Mouse (Mus musculus): Measurements from ENCODE around the gene Psmg1. TPM values are rescaled to one million over a fixed set of nuclear protein-coding genes. Genes with fewer than 3 reads are reported as not detected.
A peak's percentile ranks its signal among the peaks of the same experiment; 100 is the strongest.
"Not testable (repeated sequence)": the region's sequence is repeated elsewhere in the genome, so short reads cannot be mapped to it uniquely, and the experiment has no call there.

The Psmg1 gene
- polyA plus RNA-seq (2015; fragmentation: Nextera tagmentation; extraction: Ambion mirVana) = 62.0 and 65.8 TPM in 2 replicates

DNA sequence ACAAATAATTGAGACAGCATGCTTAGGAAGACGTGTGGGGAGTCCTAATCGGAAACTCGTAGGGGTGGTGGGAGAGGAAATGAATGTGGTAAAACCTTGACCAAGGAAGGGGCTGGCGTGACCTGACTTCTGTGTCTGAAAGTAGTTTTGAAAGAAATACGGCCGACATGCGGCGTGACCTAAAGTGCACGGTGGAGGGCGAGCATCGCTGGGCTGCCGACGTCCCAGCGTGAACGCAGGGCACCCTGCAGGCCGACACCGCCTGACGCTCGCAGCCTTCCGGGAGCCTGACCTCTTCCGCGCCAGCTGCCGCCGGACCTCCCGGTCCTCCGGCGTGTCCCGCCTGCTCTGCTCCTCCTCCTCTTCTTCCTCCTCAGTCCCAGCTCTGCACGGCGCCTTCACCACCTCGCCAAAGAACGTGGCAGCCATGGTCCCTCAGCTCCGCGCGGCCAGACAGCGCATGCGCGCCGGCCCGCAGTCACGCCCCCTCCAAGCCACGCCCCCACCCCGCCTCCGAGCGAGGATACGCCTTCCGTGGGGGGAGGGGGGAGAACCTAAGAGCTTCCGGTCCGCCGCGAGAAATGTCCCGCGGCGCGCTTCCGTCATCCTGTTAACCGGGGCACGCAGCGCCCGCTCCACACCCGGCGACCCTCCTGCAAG lies at the start of gene Psmg1:
Psmg1 (minus strand) TSS at position 499 of the 660 bp plus-strand sequence.
- Histone ChIP-seq H3K9me3 (ENCODE audit: control insufficient read depth, low read length) (no peaks in the 10 kb centered on the region), H3K27ac (ENCODE audit: low read length) (peak within 1 kb of the TSS; percentile 90), H3K27me3 (replicated peaks; ENCODE audit: control insufficient read depth, insufficient read depth, low read length) (no peaks in the 10 kb centered on the region), H3K4me3 (replicated peaks; ENCODE audit: low read length) (peak within 1 kb of the TSS; percentile 89), H3K4me2 (ENCODE audit: low read length) (peak within 1 kb of the TSS; percentile 80), H3K36me3 (ENCODE audit: control insufficient read depth, insufficient read depth) (peaks cover 3% of the 10 kb centered on the region; the same call in 1 of the 2 replicates), H3K9ac (replicated peaks; ENCODE audit: low read depth, low read length) (peak within 1 kb of the TSS; percentile 88), H3K4me1 (replicated peaks; ENCODE audit: control insufficient read depth, insufficient read depth, low read length) (peaks cover 10% of the 10 kb centered on the region)
- peak; percentile 93 for ATAC-seq
- WGBS = under 1% methylated on average over 62 of the region's 62 CpGs

- ATAC-seq = peak; percentile 38; the same call in 1 of the 2 replicates
- Histone ChIP-seq H3K36me3 (ENCODE audit: control insufficient read depth, insufficient read depth) (peaks cover 50% of the 10 kb centered on the region), H3K4me1 (replicated peaks; ENCODE audit: control insufficient read depth, insufficient read depth, low read length) (no peaks in the 10 kb centered on the region), H3K9me3 (ENCODE audit: control insufficient read depth, low read length) (no peaks in the 10 kb centered on the region), H3K27me3 (replicated peaks; ENCODE audit: control insufficient read depth, insufficient read depth, low read length) (no peaks in the 10 kb centered on the region), H3K4me2 (ENCODE audit: low read length) (no peak overlapping the region), H3K9ac (replicated peaks; ENCODE audit: low read depth, low read length) (no peak overlapping the region), H3K4me3 (replicated peaks; ENCODE audit: low read length) (no peak overlapping the region), H3K27ac (ENCODE audit: low read length) (no peak overlapping the region; the same call in 1 of the 2 replicates)
- 28% methylated on average over 6 of the region's 6 CpGs for WGBS
These were observed 48.8 kb upstream of the Psmg1 start for GRCm38 (mm10) chr16:96039538-96039937.

DNA sequence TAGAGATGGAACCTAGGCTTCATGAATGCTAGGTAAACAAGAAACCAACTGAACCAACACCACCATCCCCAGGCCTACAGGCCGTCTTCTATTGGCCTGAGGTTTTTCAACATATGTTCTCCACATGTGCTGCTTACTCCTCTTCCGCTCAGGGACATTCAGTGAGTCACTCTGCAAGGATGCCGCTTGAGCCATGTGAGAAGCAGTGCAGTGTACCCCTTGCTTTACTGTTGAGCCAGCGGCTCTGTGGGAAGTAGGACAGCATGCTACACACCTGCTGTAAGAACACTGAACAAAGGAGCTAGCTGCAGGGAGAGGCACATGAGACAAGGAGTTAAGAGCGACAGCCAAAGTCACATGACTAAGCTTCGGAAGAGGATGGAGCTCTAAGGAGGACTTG lies 43.7 kb upstream of the Psmg1 start:
- Histone ChIP-seq H3K36me3 (ENCODE audit: control insufficient read depth, insufficient read depth) (peaks cover 64% of the 10 kb centered on the region), H3K4me1 (replicated peaks; ENCODE audit: control insufficient read depth, insufficient read depth, low read length) (no peaks in the 10 kb centered on the region), H3K4me2 (ENCODE audit: low read length) (no peak overlapping the region), H3K27ac (ENCODE audit: low read length) (no peak overlapping the region), H3K9me3 (ENCODE audit: control insufficient read depth, low read length) (no peaks in the 10 kb centered on the region), H3K27me3 (replicated peaks; ENCODE audit: control insufficient read depth, insufficient read depth, low read length) (no peaks in the 10 kb centered on the region), H3K4me3 (replicated peaks; ENCODE audit: low read length) (no peak overlapping the region), H3K9ac (replicated peaks; ENCODE audit: low read depth, low read length) (no peak overlapping the region)
- 88% methylated on average over 6 of the region's 6 CpGs for WGBS
- ATAC-seq = no peak

- Histone ChIP-seq H3K4me3 (replicated peaks; ENCODE audit: low read length) (no peak overlapping the region), H3K4me1 (replicated peaks; ENCODE audit: control insufficient read depth, insufficient read depth, low read length) (no peaks in the 10 kb centered on the region), H3K9ac (replicated peaks; ENCODE audit: low read depth, low read length) (no peak overlapping the region), H3K27ac (ENCODE audit: low read length) (no peak overlapping the region), H3K27me3 (replicated peaks; ENCODE audit: control insufficient read depth, insufficient read depth, low read length) (no peaks in the 10 kb centered on the region), H3K9me3 (ENCODE audit: control insufficient read depth, low read length) (no peaks in the 10 kb centered on the region), H3K4me2 (ENCODE audit: low read length) (no peak overlapping the region), H3K36me3 (ENCODE audit: control insufficient read depth, insufficient read depth) (peaks cover 63% of the 10 kb centered on the region)
- ATAC-seq = no peak
- WGBS = 95% methylated on average over 13 of the region's 13 CpGs
These were observed 41.7 kb upstream of the Psmg1 start for GRCm38 (mm10) chr16:96032368-96033043.

GRCm38 (mm10) chr16:96030476-96031102 lies 39.8 kb upstream of the Psmg1 start:
- Histone ChIP-seq H3K4me1 (replicated peaks; ENCODE audit: control insufficient read depth, insufficient read depth, low read length) (no peaks in the 10 kb centered on the region), H3K4me3 (replicated peaks; ENCODE audit: low read length) (no peak overlapping the region), H3K9ac (replicated peaks; ENCODE audit: low read depth, low read length) (no peak overlapping the region), H3K9me3 (ENCODE audit: control insufficient read depth, low read length) (no peaks in the 10 kb centered on the region), H3K27ac (ENCODE audit: low read length) (no peak overlapping the region), H3K36me3 (ENCODE audit: control insufficient read depth, insufficient read depth) (peaks cover 60% of the 10 kb centered on the region), H3K4me2 (ENCODE audit: low read length) (no peak overlapping the region), H3K27me3 (replicated peaks; ENCODE audit: control insufficient read depth, insufficient read depth, low read length) (no peaks in the 10 kb centered on the region)
- no peak for ATAC-seq
- WGBS = 93% methylated on average over 2 of the region's 2 CpGs

- Histone ChIP-seq H3K27me3 (replicated peaks; ENCODE audit: control insufficient read depth, insufficient read depth, low read length) (no peaks in the 10 kb centered on the region), H3K4me2 (ENCODE audit: low read length) (no peak overlapping the region), H3K4me1 (replicated peaks; ENCODE audit: control insufficient read depth, insufficient read depth, low read length) (no peaks in the 10 kb centered on the region), H3K36me3 (ENCODE audit: control insufficient read depth, insufficient read depth) (peaks cover 49% of the 10 kb centered on the region), H3K27ac (ENCODE audit: low read length) (no peak overlapping the region), H3K9me3 (ENCODE audit: control insufficient read depth, low read length) (no peaks in the 10 kb centered on the region), H3K9ac (replicated peaks; ENCODE audit: low read depth, low read length) (no peak overlapping the region), H3K4me3 (replicated peaks; ENCODE audit: low read length) (no peak overlapping the region)
- ATAC-seq = no peak
- WGBS = 93% methylated on average over 5 of the region's 5 CpGs
These were observed 35.5 kb upstream of the Psmg1 start for GRCm38 (mm10) chr16:96026256-96026655.

DNA sequence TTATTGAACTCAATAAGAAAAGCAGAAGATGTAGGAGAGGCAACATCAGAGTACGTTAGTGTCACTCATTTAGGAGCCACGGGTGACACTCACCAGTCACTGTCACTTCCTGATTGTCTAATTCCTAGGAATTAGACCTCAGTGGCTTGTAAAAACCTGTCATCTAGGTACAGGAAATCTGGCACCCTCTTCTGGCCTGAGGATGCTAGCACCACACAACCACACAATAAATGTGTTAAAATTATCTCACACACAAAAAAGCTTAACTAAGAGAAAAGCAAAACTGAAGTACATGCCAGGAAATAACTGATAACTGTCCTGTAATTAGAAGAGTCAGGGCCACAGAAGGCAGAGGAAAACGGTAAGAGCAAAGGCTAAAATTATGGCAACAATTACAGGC lies 34.5 kb upstream of the Psmg1 start:
- H3K27ac ChIP-seq (ENCODE audit: low read length) = no peak overlapping the region
- WGBS = 86% methylated on average over 3 of the region's 3 CpGs

DNA sequence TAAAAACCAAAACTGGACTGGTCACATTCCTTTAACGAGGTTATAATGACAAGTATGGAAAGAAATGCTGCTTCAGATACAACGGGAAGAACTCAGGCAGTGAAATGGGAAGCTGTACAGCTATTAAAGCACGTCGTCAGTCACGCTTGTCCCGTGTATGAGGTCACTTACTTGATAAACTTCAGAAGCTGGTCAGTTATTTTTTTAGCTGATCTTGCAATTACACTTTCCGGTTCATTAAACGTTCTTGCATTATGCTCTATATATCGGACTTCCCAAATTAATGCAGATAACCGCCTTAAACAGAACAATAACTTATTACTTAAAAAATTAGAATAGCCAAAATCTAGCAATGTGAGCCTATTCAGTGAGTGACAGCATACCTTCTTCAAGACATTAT lies 30.3 kb upstream of the Psmg1 start:
- Histone ChIP-seq H3K9me3 (ENCODE audit: control insufficient read depth, low read length) (no peaks in the 10 kb centered on the region), H3K9ac (replicated peaks; ENCODE audit: low read depth, low read length) (no peak overlapping the region), H3K4me1 (replicated peaks; ENCODE audit: control insufficient read depth, insufficient read depth, low read length) (no peaks in the 10 kb centered on the region), H3K36me3 (ENCODE audit: control insufficient read depth, insufficient read depth) (peaks cover 59% of the 10 kb centered on the region), H3K27ac (ENCODE audit: low read length) (no peak overlapping the region), H3K27me3 (replicated peaks; ENCODE audit: control insufficient read depth, insufficient read depth, low read length) (no peaks in the 10 kb centered on the region), H3K4me3 (replicated peaks; ENCODE audit: low read length) (no peak overlapping the region), H3K4me2 (ENCODE audit: low read length) (no peak overlapping the region)
- ATAC-seq = no peak
- 90% methylated on average over 10 of the region's 10 CpGs for WGBS

More for the DNA sequence above, 34.5 kb upstream of the Psmg1 start:
- Histone ChIP-seq H3K9me3 (ENCODE audit: control insufficient read depth, low read length) (no peaks in the 10 kb centered on the region), H3K4me2 (ENCODE audit: low read length) (no peak overlapping the region), H3K9ac (replicated peaks; ENCODE audit: low read depth, low read length) (no peak overlapping the region), H3K27me3 (replicated peaks; ENCODE audit: control insufficient read depth, insufficient read depth, low read length) (no peaks in the 10 kb centered on the region), H3K4me1 (replicated peaks; ENCODE audit: control insufficient read depth, insufficient read depth, low read length) (no peaks in the 10 kb centered on the region), H3K36me3 (ENCODE audit: control insufficient read depth, insufficient read depth) (peaks cover 47% of the 10 kb centered on the region), H3K4me3 (replicated peaks; ENCODE audit: low read length) (no peak overlapping the region)
- no peak for ATAC-seq

DNA sequence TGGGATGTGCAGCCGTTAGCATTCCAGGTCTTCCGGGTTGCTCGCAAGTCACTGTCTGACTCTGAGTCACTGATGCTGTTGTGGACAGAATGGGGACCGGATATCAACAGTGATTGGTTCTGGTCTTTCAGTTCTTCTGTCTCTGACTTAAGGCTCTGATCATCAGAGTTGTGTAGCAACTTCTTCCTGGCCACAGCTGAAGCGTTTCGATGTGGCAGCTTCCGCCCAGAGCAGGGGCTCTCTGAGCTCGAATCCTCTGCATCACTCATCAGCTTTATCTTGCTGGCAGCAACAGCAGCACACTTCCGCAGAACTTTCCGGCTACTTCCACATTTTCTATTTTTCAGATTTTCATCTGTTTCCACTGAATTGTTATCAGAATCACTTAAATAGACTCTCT lies 18.4 kb upstream of the Psmg1 start:
- H3K36me3 ChIP-seq (ENCODE audit: control insufficient read depth, insufficient read depth); H3K4me3 ChIP-seq (replicated peaks; ENCODE audit: low read length); ATAC-seq; H3K4me1 ChIP-seq (replicated peaks; ENCODE audit: control insufficient read depth, insufficient read depth, low read length); H3K4me2 ChIP-seq (ENCODE audit: low read length); H3K27me3 ChIP-seq (replicated peaks; ENCODE audit: control insufficient read depth, insufficient read depth, low read length); H3K9me3 ChIP-seq (ENCODE audit: control insufficient read depth, low read length); H3K27ac ChIP-seq (ENCODE audit: low read length); H3K9ac ChIP-seq (replicated peaks; ENCODE audit: low read depth, low read length): not testable (repeated sequence)
- WGBS = no CpG with 5 or more reads among the region's 10 CpGs
